Mouse (Mus musculus): ENCODE data around the gene Lad1. TPM values are rescaled to one million over a fixed set of nuclear protein-coding genes. Genes with fewer than 3 reads are reported as not detected.

Gene Lad1
- total and polyA plus RNA-seq, 2 experiments from 2014 or later: 0.21 to 0.40 TPM

GRCm38 (mm10) chr1:135850722-135851512 lies 32.5 kb downstream of the Lad1 start:
- ATAC-seq (no peak), DNase-seq (ENCODE audit: low spot score) (peak; percentile 49)
- Histone ChIP-seq H3K36me3 (ENCODE audit: insufficient read depth, low read length) (no peaks in the 10 kb centered on the region), H3K9me3 (ENCODE audit: low read length) (no peaks in the 10 kb centered on the region), H3K9ac (replicated peaks; ENCODE audit: low read length) (no peak overlapping the region), H3K4me3 (ENCODE audit: low read length) (no peak overlapping the region), H3K4me2 (ENCODE audit: low read depth, low read length) (no peak overlapping the region), H3K27ac (no peak overlapping the region), H3K27me3 (ENCODE audit: insufficient read depth, low read length) (no peaks in the 10 kb centered on the region), H3K4me1 (ENCODE audit: insufficient read depth, low read length) (peaks cover 6% of the 10 kb centered on the region; the same call in 1 of the 2 replicates)
- WGBS: 72% methylated on average over 12 of the region's 12 CpGs
- peak; percentile 70 for TF ChIP-seq CTCF (IDR thresholded peaks at IDR 0.05; ENCODE audit: low read depth)

DNA sequence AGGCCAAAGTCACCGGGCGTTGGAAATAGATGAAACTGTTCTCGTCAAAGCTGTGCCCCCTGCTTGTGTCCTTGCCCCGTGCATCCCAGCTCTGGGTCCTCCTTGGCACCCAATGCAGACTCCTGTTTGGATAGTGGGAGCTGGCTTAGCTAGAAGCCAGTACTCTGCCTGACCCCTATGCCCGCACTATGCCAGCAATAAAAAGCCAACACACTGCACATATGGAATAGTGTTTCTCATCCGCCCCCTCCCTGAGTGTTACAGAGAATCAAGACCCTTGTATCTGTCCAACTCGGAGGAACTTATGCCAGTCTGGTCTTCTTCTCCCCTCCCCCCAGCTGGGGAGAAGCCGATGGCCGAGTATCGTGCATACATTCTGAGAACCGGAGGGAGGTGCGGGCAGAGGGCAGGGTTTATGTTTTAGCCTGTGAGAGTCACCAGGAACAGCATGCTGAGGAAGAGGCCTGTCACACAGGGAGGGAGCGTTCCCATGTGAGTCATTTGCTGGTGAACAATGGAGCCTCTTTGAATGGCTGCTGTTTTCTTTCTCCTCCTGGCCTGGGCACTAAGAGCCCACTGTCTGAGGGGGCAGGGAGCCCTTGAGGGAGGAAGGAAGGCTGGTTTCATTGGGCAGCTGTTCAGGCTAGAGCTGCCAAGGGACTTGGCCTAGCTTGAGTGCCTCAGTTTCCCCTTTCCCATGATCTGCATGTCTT lies 33.8 kb downstream of the Lad1 start:
- Histone ChIP-seq H3K4me3 (ENCODE audit: low read length) (no peak overlapping the region), H3K4me1 (ENCODE audit: insufficient read depth, low read length) (peaks cover 6% of the 10 kb centered on the region; the same call in 1 of the 2 replicates), H3K27me3 (ENCODE audit: insufficient read depth, low read length) (no peaks in the 10 kb centered on the region), H3K36me3 (ENCODE audit: insufficient read depth, low read length) (no peaks in the 10 kb centered on the region), H3K4me2 (ENCODE audit: low read depth, low read length) (no peak overlapping the region), H3K27ac (peak overlapping the region; percentile 20; the same call in 1 of the 2 replicates), H3K9me3 (ENCODE audit: low read length) (no peaks in the 10 kb centered on the region), H3K9ac (replicated peaks; ENCODE audit: low read length) (no peak overlapping the region)
- DNase-seq (ENCODE audit: low spot score) (peak; percentile 39), ATAC-seq (peak; percentile 73)
- no peak for TF ChIP-seq CTCF (IDR thresholded peaks at IDR 0.05; ENCODE audit: low read depth)
- WGBS: 34% methylated on average over 13 of the region's 13 CpGs

DNA sequence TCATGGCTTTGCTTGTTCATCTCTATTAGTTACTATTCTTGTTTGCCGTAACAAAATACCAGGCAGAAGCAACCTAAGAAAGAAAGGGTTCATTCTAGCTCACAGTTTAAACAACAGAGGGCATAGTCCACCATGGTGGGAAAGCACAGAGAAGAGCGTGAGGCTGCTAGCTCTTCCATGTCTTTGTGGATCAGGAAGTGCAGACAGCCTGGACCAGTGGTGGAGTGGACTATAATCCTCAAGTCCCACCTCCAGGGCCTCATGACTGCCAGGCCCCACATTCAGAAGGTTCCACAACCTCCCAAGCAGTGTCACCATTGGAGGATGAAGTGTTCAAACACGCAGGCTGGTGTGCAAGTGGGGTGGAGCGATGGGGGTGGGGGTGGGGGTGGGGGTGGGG lies 34.8 kb downstream of the Lad1 start:
- H3K27ac ChIP-seq: no peak overlapping the region
- H3K4me2 ChIP-seq (ENCODE audit: low read depth, low read length): no peak overlapping the region
- ATAC-seq (no peak), DNase-seq (ENCODE audit: low spot score) (no peak)
- no peak overlapping the region for H3K9ac ChIP-seq (replicated peaks; ENCODE audit: low read length)
- H3K36me3 ChIP-seq (ENCODE audit: insufficient read depth, low read length): no peaks in the 10 kb centered on the region
- no peaks in the 10 kb centered on the region for H3K27me3 ChIP-seq (ENCODE audit: insufficient read depth, low read length)
- no peaks in the 10 kb centered on the region for H3K9me3 ChIP-seq (ENCODE audit: low read length)
- H3K4me1 ChIP-seq (ENCODE audit: insufficient read depth, low read length): peaks cover 6% of the 10 kb centered on the region; the same call in 1 of the 2 replicates
- H3K4me3 ChIP-seq (ENCODE audit: low read length): no peak overlapping the region
- WGBS: 90% methylated on average over 4 of the region's 4 CpGs
- no peak for TF ChIP-seq CTCF (IDR thresholded peaks at IDR 0.05; ENCODE audit: low read depth)

- 91% methylated on average over 6 of the region's 6 CpGs for WGBS
- Histone ChIP-seq H3K4me1 (ENCODE audit: insufficient read depth, low read length) (peaks cover 6% of the 10 kb centered on the region; the same call in 1 of the 2 replicates), H3K27ac (no peak overlapping the region), H3K36me3 (ENCODE audit: insufficient read depth, low read length) (no peaks in the 10 kb centered on the region), H3K9me3 (ENCODE audit: low read length) (no peaks in the 10 kb centered on the region), H3K4me2 (ENCODE audit: low read depth, low read length) (no peak overlapping the region), H3K27me3 (ENCODE audit: insufficient read depth, low read length) (no peaks in the 10 kb centered on the region), H3K4me3 (ENCODE audit: low read length) (no peak overlapping the region), H3K9ac (replicated peaks; ENCODE audit: low read length) (no peak overlapping the region)
- no peak for ATAC-seq
- TF ChIP-seq CTCF (IDR thresholded peaks at IDR 0.05; ENCODE audit: low read depth): no peak
- DNase-seq (ENCODE audit: low spot score): no peak
Measured at GRCm38 (mm10) chr1:135854591-135855343, 36.4 kb downstream of the Lad1 start.

GRCm38 (mm10) chr1:135855344-135855687 lies 36.9 kb downstream of the Lad1 start:
- H3K36me3 ChIP-seq (ENCODE audit: insufficient read depth, low read length): no peaks in the 10 kb centered on the region
- no peak overlapping the region for H3K4me3 ChIP-seq (ENCODE audit: low read length)
- H3K9ac ChIP-seq (replicated peaks; ENCODE audit: low read length): no peak overlapping the region
- WGBS: 96% methylated on average over 1 of the region's 1 CpGs
- no peaks in the 10 kb centered on the region for H3K9me3 ChIP-seq (ENCODE audit: low read length)
- no peaks in the 10 kb centered on the region for H3K27me3 ChIP-seq (ENCODE audit: insufficient read depth, low read length)
- H3K4me2 ChIP-seq (ENCODE audit: low read depth, low read length): no peak overlapping the region
- no peak for DNase-seq (ENCODE audit: low spot score)
- no peak for TF ChIP-seq CTCF (IDR thresholded peaks at IDR 0.05; ENCODE audit: low read depth)
- no peak overlapping the region for H3K27ac ChIP-seq
- H3K4me1 ChIP-seq (ENCODE audit: insufficient read depth, low read length): peaks cover 6% of the 10 kb centered on the region; the same call in 1 of the 2 replicates
- ATAC-seq: no peak

- no peak overlapping the region for H3K4me3 ChIP-seq (ENCODE audit: low read length)
- no peak overlapping the region for H3K27ac ChIP-seq
- DNase-seq (ENCODE audit: low spot score): no peak
- peaks cover 6% of the 10 kb centered on the region; the same call in 1 of the 2 replicates for H3K4me1 ChIP-seq (ENCODE audit: insufficient read depth, low read length)
- no peaks in the 10 kb centered on the region for H3K36me3 ChIP-seq (ENCODE audit: insufficient read depth, low read length)
- WGBS: 75% methylated on average over 4 of the region's 4 CpGs
- H3K9ac ChIP-seq (replicated peaks; ENCODE audit: low read length): no peak overlapping the region
- no peaks in the 10 kb centered on the region for H3K27me3 ChIP-seq (ENCODE audit: insufficient read depth, low read length)
- no peak for ATAC-seq
- TF ChIP-seq CTCF (IDR thresholded peaks at IDR 0.05; ENCODE audit: low read depth): no peak
- H3K9me3 ChIP-seq (ENCODE audit: low read length): no peaks in the 10 kb centered on the region
- H3K4me2 ChIP-seq (ENCODE audit: low read depth, low read length): no peak overlapping the region
Measured at GRCm38 (mm10) chr1:135856070-135856469, 37.7 kb downstream of the Lad1 start.

Data from hindbrain, postnatal 0 days (tissue).